Mouse (Mus musculus): ENCODE data around the gene Anapc13. TPM values are rescaled to one million over a fixed set of nuclear protein-coding genes. Genes with fewer than 3 reads are reported as not detected.

Gene Anapc13
- polyA plus RNA-seq (2012; rRNA removed) (39.9 and 89.7 TPM in 2 replicates), polyA plus RNA-seq (2014; fragmentation: Nextera tagmentation; extraction: Ambion mirVana) (99.9 and 102 TPM in 2 replicates)

DNA sequence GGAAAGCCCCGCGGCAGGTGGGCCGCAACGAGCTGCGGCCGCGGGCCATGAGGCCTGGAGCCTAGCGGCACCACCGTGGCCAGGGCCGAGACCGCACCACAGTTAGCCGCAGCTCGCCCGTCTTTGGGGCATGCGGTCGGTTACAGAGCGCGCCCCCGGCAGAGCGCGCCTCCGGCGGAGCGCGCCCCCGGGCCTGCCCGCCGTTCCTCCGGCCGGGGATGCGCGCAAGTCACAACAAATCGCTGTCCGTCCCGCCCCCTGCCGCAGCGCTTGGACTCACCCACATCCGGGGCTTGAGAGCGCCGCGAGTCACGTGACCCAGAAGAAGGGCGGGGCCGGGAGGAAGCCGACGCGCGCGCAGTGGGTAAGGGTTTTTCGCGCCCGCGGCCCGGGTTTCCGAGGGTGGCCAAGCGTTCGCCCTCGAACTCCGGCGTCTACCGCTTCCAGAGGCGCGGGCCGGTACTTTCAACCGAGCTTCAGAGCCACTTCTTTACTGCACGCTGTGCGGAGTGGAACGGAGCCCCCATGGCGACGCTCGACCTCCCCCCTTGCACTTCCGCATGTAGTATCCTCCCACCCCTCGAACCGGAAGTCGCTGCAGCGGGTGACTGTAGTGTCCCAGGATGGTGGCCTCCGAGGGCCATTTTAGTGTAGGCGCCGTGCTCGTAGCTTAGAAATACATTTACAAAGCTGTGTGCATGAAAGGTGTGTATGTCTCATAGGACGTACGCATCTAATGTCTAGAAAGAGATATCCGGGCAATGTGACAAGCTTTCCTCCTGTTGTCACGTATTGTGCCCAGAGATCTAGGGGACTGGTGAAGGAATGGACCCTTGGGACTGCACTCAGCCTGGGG, at the start of gene Anapc13, which contains the start of gene Cep63:
Anapc13 (plus strand) TSS at position 314 of the 856 bp plus-strand sequence.
Cep63 (minus strand) TSS at position 552 of the 856 bp plus-strand sequence.
- no peaks in the 10 kb centered on the region for H3K36me3 ChIP-seq (replicated peaks; ENCODE audit: control insufficient read depth, insufficient read depth, low read depth)
- under 1% methylated on average over 83 of the region's 84 CpGs for WGBS (ENCODE audit: insufficient replicate concordance)
- H3K9me3 ChIP-seq (ENCODE audit: control insufficient read depth, low read length) = no peaks in the 10 kb centered on the region
- peak within 1 kb of the TSS; percentile 87 for H3K4me2 ChIP-seq (ENCODE audit: low read depth)
- H3K27ac ChIP-seq = peak within 1 kb of the TSS; percentile 81
- H3K4me3 ChIP-seq (ENCODE audit: insufficient read depth in 1 of 2, low read depth in 2 of 2, low read length in 2 of 2) = peak within 1 kb of the TSS; percentile 79 to 99
- peak within 1 kb of the TSS; percentile 99 for H3K9ac ChIP-seq (replicated peaks)
- peak; percentile 94 for ATAC-seq (ENCODE audit: insufficient read depth)
- peaks cover 12 to 30% of the 10 kb centered on the region in 2 experiments for H3K4me1 ChIP-seq (replicated peaks; ENCODE audit: control insufficient read depth in 2 of 2, insufficient read depth in 2 of 2, low read length in 1 of 2)
- peak; percentile 94 to 95 (median 95) for DNase-seq (ENCODE audit: low read depth in 3 of 3, low spot score in 3 of 3)
- TF ChIP-seq CTCF (IDR thresholded peaks at IDR 0.05; ENCODE audit: low read depth) = no peak; the same call in 1 of the 2 replicates
- TF ChIP-seq EP300 (IDR thresholded peaks at IDR 0.05; ENCODE audit: low read depth) = peak; percentile 43; the same call in 1 of the 2 replicates
- H3K27me3 ChIP-seq (ENCODE audit: control insufficient read depth, insufficient read depth, low read length) = no peaks in the 10 kb centered on the region

DNA sequence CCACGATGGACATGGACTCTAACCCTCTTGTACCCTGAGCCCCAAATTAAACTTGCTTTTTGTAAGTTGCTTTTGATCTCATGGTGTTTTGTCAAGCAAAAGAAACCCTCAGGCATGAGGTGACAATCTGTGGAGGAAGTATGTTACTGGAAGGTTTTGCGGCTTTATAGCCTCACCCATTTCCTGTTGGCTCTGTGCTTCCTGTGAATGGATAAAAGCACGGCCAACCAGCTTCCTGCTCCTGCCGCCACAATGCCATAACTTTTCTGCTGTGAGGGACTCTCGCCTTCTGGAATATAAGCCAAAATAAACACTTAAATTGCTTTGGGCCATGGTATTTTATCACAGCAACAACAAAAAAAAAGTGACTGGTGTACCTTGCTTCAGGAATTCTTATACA, 48.6 kb upstream of the Anapc13 start:
- WGBS (ENCODE audit: insufficient replicate concordance) = 18% methylated on average over 5 of the region's 5 CpGs
- TF ChIP-seq CTCF (IDR thresholded peaks at IDR 0.05; ENCODE audit: low read depth) (no peak), EP300 (IDR thresholded peaks at IDR 0.05; ENCODE audit: low read depth) (no peak)
- ATAC-seq (ENCODE audit: insufficient read depth) (no peak), DNase-seq (ENCODE audit: low read depth in 3 of 3, low spot score in 3 of 3) (no peak)
- H3K36me3 ChIP-seq (replicated peaks; ENCODE audit: control insufficient read depth, insufficient read depth, low read depth) = no peaks in the 10 kb centered on the region
- H3K9me3 ChIP-seq (ENCODE audit: control insufficient read depth, low read length) = no peaks in the 10 kb centered on the region
- no peaks in the 10 kb centered on the region for H3K4me1 ChIP-seq (replicated peaks; ENCODE audit: control insufficient read depth in 2 of 2, insufficient read depth in 2 of 2, low read length in 1 of 2)
- H3K4me2 ChIP-seq (ENCODE audit: low read depth) = no peak overlapping the region
- H3K9ac ChIP-seq (replicated peaks) = no peak overlapping the region
- H3K27ac ChIP-seq = no peak overlapping the region
- H3K27me3 ChIP-seq (ENCODE audit: control insufficient read depth, insufficient read depth, low read length) = no peaks in the 10 kb centered on the region
- H3K4me3 ChIP-seq (ENCODE audit: insufficient read depth in 1 of 2, low read depth in 2 of 2, low read length in 2 of 2) = no peak overlapping the region

DNA sequence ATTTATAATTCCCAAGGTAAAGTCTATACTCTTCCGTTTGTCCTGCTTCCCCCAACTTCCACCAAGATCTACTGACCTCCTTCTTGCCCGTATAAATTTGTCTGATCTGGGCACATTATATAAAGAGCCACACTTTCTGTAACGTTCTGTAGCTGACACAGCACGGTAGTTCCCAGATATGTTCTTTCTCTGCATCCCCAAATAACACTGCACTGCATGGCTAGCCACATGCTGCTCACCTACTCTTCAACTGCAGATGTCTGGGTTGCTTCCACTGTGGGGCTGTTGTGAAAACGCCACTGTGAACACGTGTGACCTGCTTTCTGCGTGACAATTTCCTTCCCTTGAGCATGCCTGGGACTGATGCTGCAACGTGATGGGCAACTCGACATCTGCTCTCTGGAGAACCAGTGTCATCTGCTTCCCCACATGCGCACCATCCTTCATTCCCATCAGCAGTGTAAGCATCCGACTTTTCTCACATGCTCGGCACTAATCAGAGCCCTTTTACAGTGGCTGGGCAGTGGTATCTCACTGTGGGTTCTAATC, 44.1 kb upstream of the Anapc13 start:
- Histone ChIP-seq H3K9me3 (ENCODE audit: control insufficient read depth, low read length) (no peaks in the 10 kb centered on the region), H3K4me3 (ENCODE audit: insufficient read depth in 1 of 2, low read depth in 2 of 2, low read length in 2 of 2) (no peak overlapping the region), H3K36me3 (replicated peaks; ENCODE audit: control insufficient read depth, insufficient read depth, low read depth) (no peaks in the 10 kb centered on the region), H3K9ac (replicated peaks) (no peak overlapping the region), H3K27me3 (ENCODE audit: control insufficient read depth, insufficient read depth, low read length) (no peaks in the 10 kb centered on the region), H3K4me2 (ENCODE audit: low read depth) (no peak overlapping the region), H3K4me1 (replicated peaks; ENCODE audit: control insufficient read depth in 2 of 2, insufficient read depth in 2 of 2, low read length in 1 of 2) (no peaks in the 10 kb centered on the region), H3K27ac (no peak overlapping the region)
- 62% methylated on average over 12 of the region's 12 CpGs for WGBS (ENCODE audit: insufficient replicate concordance)
- DNase-seq (ENCODE audit: low read depth in 3 of 3, low spot score in 3 of 3) (no peak), ATAC-seq (ENCODE audit: insufficient read depth) (no peak)
- TF ChIP-seq CTCF (IDR thresholded peaks at IDR 0.05; ENCODE audit: low read depth) (no peak), EP300 (IDR thresholded peaks at IDR 0.05; ENCODE audit: low read depth) (no peak)

- TF ChIP-seq CTCF (IDR thresholded peaks at IDR 0.05; ENCODE audit: low read depth) (no peak), EP300 (IDR thresholded peaks at IDR 0.05; ENCODE audit: low read depth) (no peak)
- no peaks in the 10 kb centered on the region for H3K27me3 ChIP-seq (ENCODE audit: control insufficient read depth, insufficient read depth, low read length)
- no peak for ATAC-seq (ENCODE audit: insufficient read depth)
- no peaks in the 10 kb centered on the region for H3K36me3 ChIP-seq (replicated peaks; ENCODE audit: control insufficient read depth, insufficient read depth, low read depth)
- 83% methylated on average over 5 of the region's 5 CpGs for WGBS (ENCODE audit: insufficient replicate concordance)
- DNase-seq (ENCODE audit: low read depth in 3 of 3, low spot score in 3 of 3) = no peak
- H3K9ac ChIP-seq (replicated peaks) = no peak overlapping the region
- no peak overlapping the region for H3K27ac ChIP-seq
- no peaks in the 10 kb centered on the region for H3K4me1 ChIP-seq (replicated peaks; ENCODE audit: control insufficient read depth in 2 of 2, insufficient read depth in 2 of 2, low read length in 1 of 2)
- no peak overlapping the region for H3K4me2 ChIP-seq (ENCODE audit: low read depth)
- no peak overlapping the region for H3K4me3 ChIP-seq (ENCODE audit: insufficient read depth in 1 of 2, low read depth in 2 of 2, low read length in 2 of 2)
- no peaks in the 10 kb centered on the region for H3K9me3 ChIP-seq (ENCODE audit: control insufficient read depth, low read length)
Observed at GRCm38 (mm10) chr9:102587347-102587746, 38.7 kb upstream of the Anapc13 start.
